Mouse (Mus musculus): ENCODE measurements around the gene Xpnpep2. TPM values are rescaled to one million over a fixed set of nuclear protein-coding genes. Genes with fewer than 3 reads are reported as not detected.

The Xpnpep2 gene
- 3.3 and 6.3 TPM in 2 replicates for total RNA-seq (2014; rRNA removed)
- polyA plus RNA-seq (2015; fragmentation: Nextera tagmentation; extraction: Ambion mirVana), result 0.79 and 0.85 TPM in 2 replicates

- Histone ChIP-seq H3K27ac (ENCODE audit: low read depth, low read length) (no peak within 1 kb of the TSS), H3K4me3 (ENCODE audit: low read depth, low read length) (no peak within 1 kb of the TSS), H3K4me2 (ENCODE audit: low read depth, low read length, poor library complexity, severe bottlenecking) (no peak within 1 kb of the TSS), H3K36me3 (ENCODE audit: insufficient read depth, low read length) (no peaks in the 10 kb centered on the region), H3K27me3 (ENCODE audit: insufficient read depth, low read length) (no peaks in the 10 kb centered on the region), H3K4me1 (ENCODE audit: insufficient read depth, low read length) (no peaks in the 10 kb centered on the region), H3K9ac (replicated peaks; ENCODE audit: low read length, poor library complexity, severe bottlenecking) (no peak within 1 kb of the TSS), H3K9me3 (ENCODE audit: low read length) (no peaks in the 10 kb centered on the region)
- TF ChIP-seq CTCF (IDR thresholded peaks at IDR 0.05), result no peak
- DNase-seq (ENCODE audit: low spot score), result no peak
- ATAC-seq (ENCODE audit: low FRiP score), result no peak
- 65% methylated on average over 6 of the region's 6 CpGs for WGBS
Measured at GRCm38 (mm10) chrX:48108394-48109315, at the start of gene Xpnpep2. Xpnpep2 (plus strand) TSS chrX:48108725.

- WGBS, result 72% methylated on average over 4 of the region's 4 CpGs
- Histone ChIP-seq H3K9me3 (ENCODE audit: low read length) (no peaks in the 10 kb centered on the region), H3K9ac (replicated peaks; ENCODE audit: low read length, poor library complexity, severe bottlenecking) (no peak overlapping the region), H3K4me1 (ENCODE audit: insufficient read depth, low read length) (no peaks in the 10 kb centered on the region), H3K4me3 (ENCODE audit: low read depth, low read length) (no peak overlapping the region), H3K27ac (ENCODE audit: low read depth, low read length) (no peak overlapping the region), H3K27me3 (ENCODE audit: insufficient read depth, low read length) (no peaks in the 10 kb centered on the region), H3K4me2 (ENCODE audit: low read depth, low read length, poor library complexity, severe bottlenecking) (no peak overlapping the region), H3K36me3 (ENCODE audit: insufficient read depth, low read length) (no peaks in the 10 kb centered on the region)
- ATAC-seq (ENCODE audit: low FRiP score), result no peak
- no peak for TF ChIP-seq CTCF (IDR thresholded peaks at IDR 0.05)
- DNase-seq (ENCODE audit: low spot score), result no peak
Measured at GRCm38 (mm10) chrX:48062481-48062880, 46.0 kb upstream of the Xpnpep2 start.

GRCm38 (mm10) chrX:48064166-48064853 is 44.2 kb upstream of the Xpnpep2 start:
- no peak overlapping the region for H3K27ac ChIP-seq (ENCODE audit: low read depth, low read length)
- no peak overlapping the region for H3K4me2 ChIP-seq (ENCODE audit: low read depth, low read length, poor library complexity, severe bottlenecking)
- no peak for ATAC-seq (ENCODE audit: low FRiP score)
- DNase-seq (ENCODE audit: low spot score), result no peak
- no peaks in the 10 kb centered on the region for H3K4me1 ChIP-seq (ENCODE audit: insufficient read depth, low read length)
- H3K4me3 ChIP-seq (ENCODE audit: low read depth, low read length), result no peak overlapping the region
- H3K27me3 ChIP-seq (ENCODE audit: insufficient read depth, low read length), result no peaks in the 10 kb centered on the region
- no peak overlapping the region for H3K9ac ChIP-seq (replicated peaks; ENCODE audit: low read length, poor library complexity, severe bottlenecking)
- TF ChIP-seq CTCF (IDR thresholded peaks at IDR 0.05), result no peak
- no peaks in the 10 kb centered on the region for H3K9me3 ChIP-seq (ENCODE audit: low read length)
- no peaks in the 10 kb centered on the region for H3K36me3 ChIP-seq (ENCODE audit: insufficient read depth, low read length)
- WGBS, result 19% methylated on average over 5 of the region's 5 CpGs

- Histone ChIP-seq H3K9me3 (ENCODE audit: low read length) (no peaks in the 10 kb centered on the region), H3K4me3 (ENCODE audit: low read depth, low read length) (no peak overlapping the region), H3K36me3 (ENCODE audit: insufficient read depth, low read length) (no peaks in the 10 kb centered on the region), H3K9ac (replicated peaks; ENCODE audit: low read length, poor library complexity, severe bottlenecking) (no peak overlapping the region), H3K4me1 (ENCODE audit: insufficient read depth, low read length) (no peaks in the 10 kb centered on the region), H3K27ac (ENCODE audit: low read depth, low read length) (no peak overlapping the region), H3K27me3 (ENCODE audit: insufficient read depth, low read length) (0 out of 2 replicates have a peak, but pooled peaks cover 4% of the 10 kb centered on the region), H3K4me2 (ENCODE audit: low read depth, low read length, poor library complexity, severe bottlenecking) (no peak overlapping the region)
- TF ChIP-seq CTCF (IDR thresholded peaks at IDR 0.05), result no peak
- ATAC-seq (ENCODE audit: low FRiP score) (no peak), DNase-seq (ENCODE audit: low spot score) (no peak)
- WGBS, result 75% methylated on average over 3 of the region's 3 CpGs
Measured at GRCm38 (mm10) chrX:48066891-48067290, 41.6 kb upstream of the Xpnpep2 start.

- TF ChIP-seq CTCF (IDR thresholded peaks at IDR 0.05), result no peak
- H3K4me1 ChIP-seq (ENCODE audit: insufficient read depth, low read length), result no peaks in the 10 kb centered on the region
- 22% methylated on average over 3 of the region's 3 CpGs for WGBS
- no peak overlapping the region for H3K4me3 ChIP-seq (ENCODE audit: low read depth, low read length)
- H3K9ac ChIP-seq (replicated peaks; ENCODE audit: low read length, poor library complexity, severe bottlenecking), result no peak overlapping the region
- no peaks in the 10 kb centered on the region for H3K36me3 ChIP-seq (ENCODE audit: insufficient read depth, low read length)
- H3K27me3 ChIP-seq (ENCODE audit: insufficient read depth, low read length), result peaks cover 7% of the 10 kb centered on the region; the same call in 1 of the 2 replicates
- ATAC-seq (ENCODE audit: low FRiP score) (no peak), DNase-seq (ENCODE audit: low spot score) (no peak)
- H3K27ac ChIP-seq (ENCODE audit: low read depth, low read length), result no peak overlapping the region
- H3K4me2 ChIP-seq (ENCODE audit: low read depth, low read length, poor library complexity, severe bottlenecking), result no peak overlapping the region
- H3K9me3 ChIP-seq (ENCODE audit: low read length), result no peaks in the 10 kb centered on the region
Measured at GRCm38 (mm10) chrX:48071961-48072360, 36.6 kb upstream of the Xpnpep2 start.

- Histone ChIP-seq H3K36me3 (ENCODE audit: insufficient read depth, low read length) (no peaks in the 10 kb centered on the region), H3K4me3 (ENCODE audit: low read depth, low read length) (no peak overlapping the region), H3K9ac (replicated peaks; ENCODE audit: low read length, poor library complexity, severe bottlenecking) (no peak overlapping the region), H3K9me3 (ENCODE audit: low read length) (no peaks in the 10 kb centered on the region), H3K27ac (ENCODE audit: low read depth, low read length) (no peak overlapping the region), H3K27me3 (ENCODE audit: insufficient read depth, low read length) (peaks cover 7% of the 10 kb centered on the region; the same call in 1 of the 2 replicates), H3K4me1 (ENCODE audit: insufficient read depth, low read length) (no peaks in the 10 kb centered on the region), H3K4me2 (ENCODE audit: low read depth, low read length, poor library complexity, severe bottlenecking) (no peak overlapping the region)
- 30% methylated on average over 5 of the region's 5 CpGs for WGBS
- no peak for TF ChIP-seq CTCF (IDR thresholded peaks at IDR 0.05)
- ATAC-seq (ENCODE audit: low FRiP score) (no peak), DNase-seq (ENCODE audit: low spot score) (no peak)
Measured at GRCm38 (mm10) chrX:48072401-48072800, 36.1 kb upstream of the Xpnpep2 start.
